Comparison of ENCODE assay signal across 9 mouse cellular contexts in genomic region chr10:57841638-57842509, GRCm38 (mm10). TPM values are rescaled to one million over a fixed set of nuclear protein-coding genes. Genes with fewer than 3 reads are reported as not detected.
DNase-seq lines count a peak whose midpoint lies in the region; ATAC-seq and TF ChIP-seq lines count a peak whose summit lies in the region.
"Had no signal": no experiment of that assay in that cellular context is flagged by ENCODE, and none has a peak within 500 bp of the region (broad histone marks: within the 10 kb centered on the region; RNA-seq: fewer than 3 reads in every experiment).

No protein-coding gene starts in this region.

- no peak overlapping the region for H3K4me3 ChIP-seq in embryonic facial prominence, embryonic 10.5 days
- no peak overlapping the region for H3K4me3 ChIP-seq in hindbrain, embryonic 10.5 days
- no peak overlapping the region for H3K4me3 ChIP-seq in midbrain, embryonic 11.5 days (ENCODE audit: low read depth, low read length)
- H3K4me3 ChIP-seq in small intestine, adult 2 months (ENCODE audit: low read depth, low read length) = no peak overlapping the region
- H3K4me3 ChIP-seq: megakaryocyte, embryonic 14.5 days had no signal

- H3K9ac ChIP-seq in midbrain, embryonic 11.5 days (ENCODE audit: low read length) = no peak overlapping the region

- no peaks in the 10 kb centered on the region for H3K36me3 ChIP-seq in embryonic facial prominence, embryonic 10.5 days (replicated peaks)
- H3K36me3 ChIP-seq in hindbrain, embryonic 10.5 days = no peaks in the 10 kb centered on the region
- no peaks in the 10 kb centered on the region for H3K36me3 ChIP-seq in midbrain, embryonic 11.5 days (ENCODE audit: control insufficient read depth, insufficient read depth, low read length)
- H3K36me3 ChIP-seq in small intestine, adult 2 months (ENCODE audit: control insufficient read depth, insufficient read depth, low read length) = no peaks in the 10 kb centered on the region

- 41% methylated on average over 8 of the region's 8 CpGs for WGBS in embryonic facial prominence, embryonic 10.5 days
- WGBS in hindbrain, embryonic 10.5 days = 42% methylated on average over 8 of the region's 8 CpGs
- WGBS in midbrain, embryonic 11.5 days = 40% methylated on average over 8 of the region's 8 CpGs
- WGBS in small intestine, adult 2 months = 33% methylated on average over 8 of the region's 8 CpGs

- H3K9me3 ChIP-seq in embryonic facial prominence, embryonic 10.5 days = no peaks in the 10 kb centered on the region
- H3K9me3 ChIP-seq in hindbrain, embryonic 10.5 days = no peaks in the 10 kb centered on the region
- no peaks in the 10 kb centered on the region for H3K9me3 ChIP-seq in midbrain, embryonic 11.5 days (ENCODE audit: control insufficient read depth, low read length)
- H3K9me3 ChIP-seq: megakaryocyte, embryonic 14.5 days had no signal

- TF ChIP-seq CTCF in small intestine, adult 2 months (IDR thresholded peaks at IDR 0.05; ENCODE audit: extremely low read depth, insufficient read length, insufficient replicate concordance, low read depth, low read length) = peak; percentile 71; the same call in 1 of the 2 replicates

- no peaks in the 10 kb centered on the region for H3K4me1 ChIP-seq in embryonic facial prominence, embryonic 10.5 days
- H3K4me1 ChIP-seq in hindbrain, embryonic 10.5 days (replicated peaks) = no peaks in the 10 kb centered on the region
- H3K4me1 ChIP-seq in midbrain, embryonic 11.5 days (ENCODE audit: control insufficient read depth, insufficient read depth, low read length) = no peaks in the 10 kb centered on the region
- H3K4me1 ChIP-seq in small intestine, adult 2 months (ENCODE audit: control insufficient read depth, insufficient read depth, insufficient read length, low read length) = no peaks in the 10 kb centered on the region
- H3K4me1 ChIP-seq: megakaryocyte, embryonic 14.5 days had no signal

- no peak overlapping the region for H3K4me2 ChIP-seq in midbrain, embryonic 11.5 days

- no peak overlapping the region for H3K27ac ChIP-seq in embryonic facial prominence, embryonic 10.5 days (replicated peaks)
- no peak overlapping the region for H3K27ac ChIP-seq in hindbrain, embryonic 10.5 days
- H3K27ac ChIP-seq in midbrain, embryonic 11.5 days (ENCODE audit: low read depth, low read length) = no peak overlapping the region
- H3K27ac ChIP-seq in small intestine, adult 2 months (ENCODE audit: insufficient read depth, low read depth, low read length) = no peak overlapping the region

- DNase-seq in heart, adult 8-10 months (ENCODE audit: low spot score) = peak; percentile 30
- DNase-seq in heart, postnatal 25 days (ENCODE audit: low spot score) = no peak
- DNase-seq in adrenal gland, postnatal 14 days = peak; percentile 54
- DNase-seq in embryonic facial prominence, embryonic 10.5 days (ENCODE audit: low spot score) = peak; percentile 43
- peak; percentile 49 for DNase-seq in hindbrain, embryonic 10.5 days (ENCODE audit: low spot score)
- peak; percentile 59 to 83 for DNase-seq in layer of hippocampus, postnatal 14 days (ENCODE audit: low spot score in 2 of 2)
- peak; percentile 93 for DNase-seq in midbrain, embryonic 11.5 days (ENCODE audit: low spot score, missing footprints)

- no peaks in the 10 kb centered on the region for H3K27me3 ChIP-seq in embryonic facial prominence, embryonic 10.5 days (replicated peaks; ENCODE audit: low read depth, poor library complexity, severe bottlenecking)
- H3K27me3 ChIP-seq in hindbrain, embryonic 10.5 days (ENCODE audit: insufficient read depth, poor library complexity, severe bottlenecking) = 0 out of 2 replicates have a peak, but pooled peaks cover 7% of the 10 kb centered on the region
- no peaks in the 10 kb centered on the region for H3K27me3 ChIP-seq in midbrain, embryonic 11.5 days (ENCODE audit: control insufficient read depth, insufficient read depth, low read length)
- no peaks in the 10 kb centered on the region for H3K27me3 ChIP-seq in small intestine, adult 2 months (ENCODE audit: control insufficient read depth, insufficient read depth, low read length)
- H3K27me3 ChIP-seq: megakaryocyte, embryonic 14.5 days had no signal

- intact Hi-C loops in heart, postnatal 25 days (cut with DNase I) = loop anchor here (1.0 kb wide), 1 partner anchor 99 kb away; no protein-coding TSS in a partner anchor

- peak; percentile 68 for ATAC-seq in midbrain, embryonic 11.5 days (ENCODE audit: low FRiP score)

- no peak for TF ChIP-seq POLR2A in small intestine, adult 2 months (IDR thresholded peaks at IDR 0.05; ENCODE audit: low read depth, low read length)

RNA-seq across cellular contexts. Expression of gene Smpdl3a, which starts 47.7 kb away (rescaled TPM):
- 10 to 100 TPM; 62.0 to 66.1 (median 63.8) TPM for total RNA-seq in heart, adult 8-10 months (2022)
- 10 to 100 TPM; 52.4 to 54.1 TPM for total RNA-seq in heart, postnatal 25 days (2021)
- total RNA-seq in adrenal gland, postnatal 14 days (2021) = 61.6 and 74.6 TPM in 2 replicates
- 5.3 and 5.5 TPM in 2 replicates for polyA plus RNA-seq in embryonic facial prominence, embryonic 10.5 days (2016; fragmentation: Nextera tagmentation; extraction: Ambion mirVana)
- polyA plus RNA-seq in hindbrain, embryonic 10.5 days (2016; fragmentation: Nextera tagmentation; extraction: Ambion mirVana) = 9.1 and 10.8 TPM in 2 replicates
- total RNA-seq in layer of hippocampus, postnatal 14 days (2021) = 10 to 100 TPM; 31.2 to 32.6 TPM
- 10.1 and 11.8 TPM in 2 replicates for polyA plus RNA-seq in midbrain, embryonic 11.5 days (2014; fragmentation: Nextera tagmentation; extraction: Ambion mirVana)
- 134 and 225 TPM in 2 replicates for polyA plus RNA-seq in small intestine, adult 2 months (2012; rRNA removed)

RNA-seq across cellular contexts. Expression of gene Fabp7, which starts 57.2 kb away (rescaled TPM):
- total RNA-seq in heart, adult 8-10 months (2022) = under 1 TPM in 1 of 4 experiments, not detected in 3; 0.34 TPM
- total RNA-seq in heart, postnatal 25 days (2021) = 1 to 10 TPM in 1 of 2 experiments, under 1 TPM in 1; 0.34 to 1.6 TPM
- total RNA-seq in adrenal gland, postnatal 14 days (2021) = 4.5 and 8.7 TPM in 2 replicates
- 125 and 129 TPM in 2 replicates for polyA plus RNA-seq in embryonic facial prominence, embryonic 10.5 days (2016; fragmentation: Nextera tagmentation; extraction: Ambion mirVana)
- polyA plus RNA-seq in hindbrain, embryonic 10.5 days (2016; fragmentation: Nextera tagmentation; extraction: Ambion mirVana) = 518 and 856 TPM in 2 replicates
- 100 to 1,000 TPM; 178 to 206 TPM for total RNA-seq in layer of hippocampus, postnatal 14 days (2021)
- polyA plus RNA-seq in midbrain, embryonic 11.5 days (2014; fragmentation: Nextera tagmentation; extraction: Ambion mirVana) = 1,096 and 1,115 TPM in 2 replicates
- polyA plus RNA-seq in small intestine, adult 2 months (2012; rRNA removed) = not detected in 2 replicates

Comparison
In these comparisons a context has a peak if more than half of its experiments do, and no peak if none do; other contexts are left out.
1. RNA of gene Fabp7, which starts 57.2 kb away (total RNA-seq): 178 to 206 TPM in layer of hippocampus, postnatal 14 days; 4.5 to 8.7 TPM in adrenal gland, postnatal 14 days, 0.34 to 1.6 TPM in heart, postnatal 25 days and 0.34 TPM in heart, adult 8-10 months; every median in the first group is over 10 times any median in the second.